Mouse (Mus musculus): ENCODE data around the gene Dnase1l2. TPM values are rescaled to one million over a fixed set of nuclear protein-coding genes. Genes with fewer than 3 reads are reported as not detected.
A peak's percentile ranks its signal among the peaks of the same experiment; 100 is the strongest.
"Not testable (repeated sequence)": the region's sequence is repeated elsewhere in the genome, so short reads cannot be mapped to it uniquely, and the experiment has no call there.

Dnase1l2 gene
- total RNA-seq, 4 experiments from 2014 or later = 0.91 to 1.4 (median 1.1) TPM

GRCm38 (mm10) chr17:24429201-24429983, 13.5 kb downstream of the Dnase1l2 start:
- peak; percentile 55 for DNase-seq (ENCODE audit: low spot score)

- DNase-seq (ENCODE audit: low spot score) = no peak
These were observed 15.7 kb downstream of the Dnase1l2 start for GRCm38 (mm10) chr17:24427170-24427557.

- peak; percentile 95 for DNase-seq (ENCODE audit: low spot score)
These were observed 16.3 kb downstream of the Dnase1l2 start, which contains the start of gene Eci1 for GRCm38 (mm10) chr17:24426471-24427169. Gene Eci1, plus strand, starts transcription at chr17:24426641.

- DNase-seq (ENCODE audit: low spot score) = no peak
These were observed 17.0 kb downstream of the Dnase1l2 start for GRCm38 (mm10) chr17:24425905-24426304.

GRCm38 (mm10) chr17:24425326-24425725, 17.6 kb downstream of the Dnase1l2 start:
- not testable (repeated sequence) for DNase-seq (ENCODE audit: low spot score)

GRCm38 (mm10) chr17:24424489-24424888, 18.4 kb downstream of the Dnase1l2 start:
- DNase-seq (ENCODE audit: low spot score) = no peak

GRCm38 (mm10) chr17:24423114-24423513, 19.8 kb downstream of the Dnase1l2 start:
- no peak for DNase-seq (ENCODE audit: low spot score)

- DNase-seq (ENCODE audit: low spot score) = no peak
These were observed 26.8 kb downstream of the Dnase1l2 start for GRCm38 (mm10) chr17:24416051-24416652.

GRCm38 (mm10) chr17:24415011-24415410, 27.9 kb downstream of the Dnase1l2 start:
- DNase-seq (ENCODE audit: low spot score) = no peak

GRCm38 (mm10) chr17:24414230-24414976, 28.5 kb downstream of the Dnase1l2 start, which contains the start of gene Rnps1:
Gene Rnps1, plus strand, starts transcription at chr17:24414565.
- DNase-seq (ENCODE audit: low spot score) = peak; percentile 90

GRCm38 (mm10) chr17:24413557-24414211, 29.2 kb downstream of the Dnase1l2 start:
- no peak for DNase-seq (ENCODE audit: low spot score)

GRCm38 (mm10) chr17:24407116-24407803, 35.6 kb downstream of the Dnase1l2 start:
- no peak for DNase-seq (ENCODE audit: low spot score)

GRCm38 (mm10) chr17:24402371-24402770, 40.5 kb downstream of the Dnase1l2 start:
- DNase-seq (ENCODE audit: low spot score) = no peak

GRCm38 (mm10) chr17:24394456-24394855, 48.4 kb downstream of the Dnase1l2 start:
- no peak for DNase-seq (ENCODE audit: low spot score)

- no peak for DNase-seq (ENCODE audit: low spot score)
These were observed 49.4 kb downstream of the Dnase1l2 start for GRCm38 (mm10) chr17:24393527-24393926.

GRCm38 (mm10) chr17:24391149-24391548, 51.8 kb downstream of the Dnase1l2 start:
- DNase-seq (ENCODE audit: low spot score) = no peak

All from heart, adult 8-10 months (tissue).